ENCODE assay signal across 8 mouse cellular contexts in genomic region chr1:21411331-21412196, GRCm38 (mm10). TPM values are rescaled to one million over a fixed set of nuclear protein-coding genes. Genes with fewer than 3 reads are reported as not detected.
DNase-seq lines count a peak whose midpoint lies in the region; ATAC-seq and TF ChIP-seq lines count a peak whose summit lies in the region.

No protein-coding gene starts in this region.

- H3K4me1 ChIP-seq in intestine, postnatal 0 days (replicated peaks; ENCODE audit: control insufficient read depth, insufficient read depth, low read length): no peaks in the 10 kb centered on the region
- peaks cover 9% of the 10 kb centered on the region; the same call in 1 of the 2 replicates for H3K4me1 ChIP-seq in midbrain, embryonic 13.5 days (replicated peaks)

- H3K27me3 ChIP-seq in intestine, postnatal 0 days (replicated peaks; ENCODE audit: control insufficient read depth, insufficient read depth, low read length): no peaks in the 10 kb centered on the region
- no peaks in the 10 kb centered on the region for H3K27me3 ChIP-seq in midbrain, embryonic 13.5 days
- H3K27me3 ChIP-seq in splenic B cell, adult 2 months (ENCODE audit: control insufficient read depth, insufficient read depth, low read length, poor library complexity, severe bottlenecking): no peaks in the 10 kb centered on the region

- no peak overlapping the region for H3K9ac ChIP-seq in intestine, postnatal 0 days (ENCODE audit: low read depth, low read length)
- no peak overlapping the region for H3K9ac ChIP-seq in midbrain, embryonic 13.5 days (replicated peaks)

- ATAC-seq in common myeloid progenitor, adult 5-6 weeks (replicated peaks; ENCODE audit: low read depth, poor library complexity, severe bottlenecking): peak; percentile 87
- no peak for ATAC-seq in intestine, postnatal 0 days
- peak; percentile 87 for ATAC-seq in midbrain, embryonic 13.5 days

- H3K27ac ChIP-seq in intestine, postnatal 0 days (ENCODE audit: low read depth, low read length): no peak overlapping the region
- peak overlapping the region; percentile 42 for H3K27ac ChIP-seq in midbrain, embryonic 13.5 days

- no peak overlapping the region for H3K4me3 ChIP-seq in intestine, postnatal 0 days (ENCODE audit: low read depth, low read length)
- no peak overlapping the region for H3K4me3 ChIP-seq in midbrain, embryonic 13.5 days (replicated peaks)

- TF ChIP-seq CTCF in intestine, postnatal 0 days (IDR thresholded peaks at IDR 0.05; ENCODE audit: low read depth): peak; percentile 90

- no peaks in the 10 kb centered on the region for H3K9me3 ChIP-seq in intestine, postnatal 0 days (ENCODE audit: control insufficient read depth)
- H3K9me3 ChIP-seq in midbrain, embryonic 13.5 days: no peaks in the 10 kb centered on the region

- no peak overlapping the region for H3K4me2 ChIP-seq in intestine, postnatal 0 days (replicated peaks; ENCODE audit: low read depth)
- H3K4me2 ChIP-seq in midbrain, embryonic 13.5 days (replicated peaks): no peak overlapping the region

- no peaks in the 10 kb centered on the region for H3K36me3 ChIP-seq in intestine, postnatal 0 days (ENCODE audit: control insufficient read depth, insufficient read depth)
- no peaks in the 10 kb centered on the region for H3K36me3 ChIP-seq in midbrain, embryonic 13.5 days
- H3K36me3 ChIP-seq in splenic B cell, adult 2 months (ENCODE audit: control insufficient read depth, insufficient read depth, low read length, poor library complexity, severe bottlenecking): no peaks in the 10 kb centered on the region

- WGBS in intestine, postnatal 0 days: 60% methylated on average over 18 of the region's 18 CpGs
- WGBS in midbrain, embryonic 13.5 days: 54% methylated on average over 18 of the region's 18 CpGs

- DNase-seq in 3T3-L1 (ENCODE audit: low read depth, low spot score) (peak; percentile 72), R1 (ENCODE audit: low read depth, low spot score) (peak; percentile 79)
- peak; percentile 51 for DNase-seq in gastrocnemius, postnatal 10 days
- DNase-seq in left cerebral cortex, adult 9 months (ENCODE audit: low spot score in 2 of 2): peak; percentile 75 to 85
- peak; percentile 68 for DNase-seq in splenic B cell, adult 2 months (ENCODE audit: low read depth, low spot score)

RNA-seq across cellular contexts. Expression of gene Khdc1b, which starts 28.2 kb away (rescaled TPM):
- total RNA-seq in common myeloid progenitor, adult 5-6 weeks (2017): not detected in 2 replicates
- total RNA-seq in gastrocnemius, postnatal 10 days (2021): not detected
- 0.07 and 0.08 TPM in 2 replicates for polyA plus RNA-seq in intestine, postnatal 0 days (2015; fragmentation: Nextera tagmentation; extraction: Ambion mirVana)
- 0.16 TPM in 1 of 2 replicates, not detected in the other for polyA plus RNA-seq in midbrain, embryonic 13.5 days (2015; fragmentation: Nextera tagmentation; extraction: Ambion mirVana)

RNA-seq across cellular contexts. Expression of gene Khdc1c, which starts 43.4 kb away (rescaled TPM):
- total RNA-seq in common myeloid progenitor, adult 5-6 weeks (2017): not detected in 2 replicates
- total RNA-seq in gastrocnemius, postnatal 10 days (2021): not detected
- polyA plus RNA-seq in intestine, postnatal 0 days (2015; fragmentation: Nextera tagmentation; extraction: Ambion mirVana): not detected in 2 replicates
- polyA plus RNA-seq in midbrain, embryonic 13.5 days (2015; fragmentation: Nextera tagmentation; extraction: Ambion mirVana): not detected in 2 replicates
